Mouse (Mus musculus) G1E-ER4 (cell line): ENCODE results near the gene Obsl1. TPM values are rescaled to one million over a fixed set of nuclear protein-coding genes. Genes with fewer than 3 reads are reported as not detected.

ENCODE experiments used
- GATA1 ChIP-seq: IDR thresholded peaks from one replicate; pipeline ENCODE4 v1.8.0; 2012; ENCODE audit warnings: low read length, inconsistent platforms
- polyA plus RNA-seq: library from polyadenylated mRNA; stranded (reverse); fragments of >175 nt; gene quantifications from 2 replicates; pipeline ENCODE4 v1.2.3, GENCODE M21; 2012

The Obsl1 gene
- polyA plus RNA-seq, 1 experiment, result not detected

- no peak for TF ChIP-seq GATA1
These were observed 62.8 kb downstream of the Obsl1 start for GRCm38 (mm10) chr1:75443247-75444024.

- no peak for TF ChIP-seq GATA1
These were observed 63.4 kb downstream of the Obsl1 start for GRCm38 (mm10) chr1:75442811-75443210.

- TF ChIP-seq GATA1, result no peak
These were observed 64.1 kb downstream of the Obsl1 start for GRCm38 (mm10) chr1:75442171-75442570.

- no peak for TF ChIP-seq GATA1
These were observed 64.7 kb downstream of the Obsl1 start for GRCm38 (mm10) chr1:75441471-75441996.

GRCm38 (mm10) chr1:75440661-75441060 is 65.6 kb downstream of the Obsl1 start:
- no peak for TF ChIP-seq GATA1

GRCm38 (mm10) chr1:75438782-75439181 is 67.5 kb downstream of the Obsl1 start:
- TF ChIP-seq GATA1, result no peak

- no peak for TF ChIP-seq GATA1
These were observed 70.5 kb downstream of the Obsl1 start, which contains the start of gene Gmppa for GRCm38 (mm10) chr1:75435475-75436328. Gmppa (plus strand) TSS chr1:75435930.

Other genes with a start within 250 kb of the Obsl1 start
- gene Ptprn, start 241.9 kb downstream of the Obsl1 start, polyA plus RNA-seq, result 1.1 and 1.4 TPM in 2 replicates
- gene Resp18, start 228.0 kb downstream of the Obsl1 start, polyA plus RNA-seq, result not detected in 2 replicates
- 46.2 and 77.7 TPM in 2 replicates for gene Dnpep, start 188.5 kb downstream of the Obsl1 start, polyA plus RNA-seq
- gene Des, start 146.1 kb downstream of the Obsl1 start, polyA plus RNA-seq, result 1.4 and 1.6 TPM in 2 replicates
- 0.09 and 0.33 TPM in 2 replicates for gene Speg, start 131.2 kb downstream of the Obsl1 start, polyA plus RNA-seq
- gene Gmppa, start 70.5 kb downstream of the Obsl1 start, polyA plus RNA-seq, result 292 TPM in 2 replicates
- 0.40 and 0.56 TPM in 2 replicates for gene Asic4, start 56.0 kb downstream of the Obsl1 start, polyA plus RNA-seq
- 99.0 and 103 TPM in 2 replicates for gene Chpf, start 27.1 kb downstream of the Obsl1 start, polyA plus RNA-seq
- gene Tmem198, start 26.9 kb downstream of the Obsl1 start, polyA plus RNA-seq, result 2.4 and 4.1 TPM in 2 replicates
- gene Inha, start 625 bp upstream of the Obsl1 start, polyA plus RNA-seq, result not detected in 2 replicates
- 134 and 160 TPM in 2 replicates for gene Stk11ip, start 15.1 kb upstream of the Obsl1 start, polyA plus RNA-seq
- gene Slc4a3, start 39.8 kb upstream of the Obsl1 start, polyA plus RNA-seq, result not detected in 2 replicates